Mouse (Mus musculus): ENCODE results near the gene Neurod1. TPM values are rescaled to one million over a fixed set of nuclear protein-coding genes. Genes with fewer than 3 reads are reported as not detected.

Gene Neurod1
- polyA plus RNA-seq (2012; rRNA removed; ENCODE audit: low replicate concordance), result not detected in 2 replicates

GRCm38 (mm10) chr2:79456575-79457349, at the start of gene Neurod1, which contains the start of gene Cerkl:
Neurod1 (minus strand) TSS chr2:79456751.
Cerkl (minus strand) TSS chr2:79456785.

Other genes starting within 250 kb of the Neurod1 start
- gene Itga4, start 201.3 kb downstream of the Neurod1 start, polyA plus RNA-seq (2012; rRNA removed; ENCODE audit: low replicate concordance), result 2.0 and 5.3 TPM in 2 replicates
- 0.27 and 0.44 TPM in 2 replicates for gene Cerkl, start within 50 bp of the Neurod1 start, polyA plus RNA-seq (2012; rRNA removed; ENCODE audit: low replicate concordance)
- 8.7 and 13.2 TPM in 2 replicates for gene Itprid2, start 178.6 kb upstream of the Neurod1 start, polyA plus RNA-seq (2012; rRNA removed; ENCODE audit: low replicate concordance)

Data from subcutaneous adipose tissue, adult 2 months (tissue).